Mouse (Mus musculus) adrenal gland, adult 2 months (tissue): ENCODE measurements around the gene Dnajc4. TPM values are rescaled to one million over a fixed set of nuclear protein-coding genes. Genes with fewer than 3 reads are reported as not detected.

ENCODE experiments used
- DNase-seq: peaks from one replicate; pipeline ENCODE4 v3.0.0; 2021
- long read RNA-seq: library from polyadenylated mRNA; stranded (forward); transcript quantifications from one replicate; pipeline ENCODE4 v2.0.0, GENCODE M21; 2021
- polyA plus RNA-seq: library from polyadenylated mRNA; depleted of rRNA; stranded (reverse); fragments of >200 nt; gene quantifications from 2 replicates; pipeline ENCODE4 v1.2.3, GENCODE M21; 2012; rRNA removed
- total RNA-seq, 2 experiments: library from RNA; stranded (reverse); gene quantifications; 2 replicates each; pipeline ENCODE4 v1.2.3; 2021

Dnajc4 gene
- total RNA-seq = 10 to 100 TPM; 42.6 to 50.7 TPM
- polyA plus RNA-seq = 43.0 and 47.5 TPM in 2 replicates
- long read RNA-seq, transcript Dnajc4-201 (6 exons, 1,074 nt) = major isoform, 10 of 28 reads
- long read RNA-seq, partial matches to known transcripts = 2 of 28 reads
- long read RNA-seq, other reads (novel, unspliced or antisense) = 13 of 28 reads

DNA sequence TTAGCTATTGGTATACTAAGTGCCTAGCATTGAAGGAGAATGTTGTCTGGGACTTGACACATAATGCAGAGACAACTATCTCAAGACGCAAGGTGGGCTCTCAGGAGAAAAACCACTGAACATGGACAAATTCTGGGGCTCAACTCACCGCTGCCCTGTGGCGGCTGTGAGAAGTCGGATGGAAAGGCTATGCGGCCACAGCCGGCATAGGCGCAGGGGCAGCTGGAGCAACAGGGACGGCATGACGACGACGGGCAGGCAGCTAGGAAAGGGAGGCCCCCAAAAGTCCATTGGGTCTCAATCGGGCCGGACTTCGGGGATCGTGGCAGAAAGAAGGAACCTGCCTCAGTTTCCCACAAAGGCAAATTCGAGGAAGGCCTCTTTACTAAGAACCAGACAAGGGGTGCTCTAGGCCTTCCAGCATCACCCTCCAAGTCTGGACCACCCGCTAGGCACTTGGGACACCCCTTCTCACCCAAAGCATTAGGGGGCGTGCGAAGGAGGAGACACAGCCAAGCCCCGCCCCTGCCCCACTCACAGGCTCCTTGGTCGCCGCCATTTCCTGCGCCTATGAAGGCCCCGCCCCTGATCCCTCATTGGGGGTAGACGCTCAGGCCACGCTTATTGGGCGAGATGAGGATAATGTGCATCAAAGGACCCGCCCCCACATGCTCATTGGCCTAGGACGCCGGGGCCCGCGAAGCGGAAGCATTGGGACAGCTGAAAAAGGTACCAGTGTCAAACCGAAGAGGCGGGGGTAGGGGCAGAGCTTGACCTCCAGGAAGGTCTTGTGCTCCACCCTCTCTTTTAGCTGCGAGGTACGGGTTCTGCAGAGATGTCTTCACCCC is at the start of gene Dnajc4:
Gene Dnajc4, minus strand, starts transcription at position 562 of the 848 bp plus-strand sequence.
- peak; percentile 97 for DNase-seq

DNA sequence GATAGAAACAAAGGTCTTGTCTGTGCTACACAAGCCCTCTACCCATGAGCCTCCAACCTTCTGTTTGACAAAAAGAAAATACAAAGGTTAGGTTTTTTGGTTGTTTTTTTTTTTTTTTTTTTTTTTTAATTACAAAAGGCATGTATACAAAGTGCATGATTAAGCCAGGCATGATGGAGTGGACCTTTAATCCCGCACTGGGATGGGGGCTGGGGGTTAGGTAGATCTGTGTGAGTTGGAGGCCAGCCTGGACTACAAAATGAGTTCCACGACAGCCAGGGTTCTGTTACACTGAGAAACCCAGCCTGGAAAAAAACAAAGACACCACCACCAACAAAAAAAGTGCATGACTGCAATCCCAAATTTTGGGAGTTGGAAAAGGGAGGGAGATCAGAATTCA is 48.8 kb upstream of the Dnajc4 start:
- no peak for DNase-seq

DNA sequence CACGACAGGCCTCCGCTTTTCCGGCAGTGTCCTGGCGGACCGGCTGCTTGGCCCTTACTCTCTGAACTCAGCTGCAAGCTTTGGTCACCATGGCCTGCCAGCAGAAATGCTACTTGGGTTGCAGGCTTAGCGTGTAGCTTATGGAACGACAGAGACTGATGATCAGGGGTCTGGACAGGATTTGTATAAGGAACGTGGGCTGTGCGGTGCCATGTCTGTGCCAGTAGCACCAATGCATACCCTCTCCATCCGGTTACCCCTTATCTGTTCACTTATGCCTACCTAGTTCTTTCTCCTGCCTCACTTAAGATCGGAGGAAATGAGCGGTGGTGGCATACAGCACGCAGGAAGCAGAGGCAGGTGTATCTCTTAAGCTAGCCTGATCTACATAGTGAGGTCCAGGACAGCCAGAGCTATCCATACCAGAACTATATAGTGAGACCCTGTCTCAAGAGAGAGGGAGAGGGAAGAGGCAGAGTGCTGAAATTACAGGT is 48.3 kb upstream of the Dnajc4 start:
- DNase-seq = no peak

DNA sequence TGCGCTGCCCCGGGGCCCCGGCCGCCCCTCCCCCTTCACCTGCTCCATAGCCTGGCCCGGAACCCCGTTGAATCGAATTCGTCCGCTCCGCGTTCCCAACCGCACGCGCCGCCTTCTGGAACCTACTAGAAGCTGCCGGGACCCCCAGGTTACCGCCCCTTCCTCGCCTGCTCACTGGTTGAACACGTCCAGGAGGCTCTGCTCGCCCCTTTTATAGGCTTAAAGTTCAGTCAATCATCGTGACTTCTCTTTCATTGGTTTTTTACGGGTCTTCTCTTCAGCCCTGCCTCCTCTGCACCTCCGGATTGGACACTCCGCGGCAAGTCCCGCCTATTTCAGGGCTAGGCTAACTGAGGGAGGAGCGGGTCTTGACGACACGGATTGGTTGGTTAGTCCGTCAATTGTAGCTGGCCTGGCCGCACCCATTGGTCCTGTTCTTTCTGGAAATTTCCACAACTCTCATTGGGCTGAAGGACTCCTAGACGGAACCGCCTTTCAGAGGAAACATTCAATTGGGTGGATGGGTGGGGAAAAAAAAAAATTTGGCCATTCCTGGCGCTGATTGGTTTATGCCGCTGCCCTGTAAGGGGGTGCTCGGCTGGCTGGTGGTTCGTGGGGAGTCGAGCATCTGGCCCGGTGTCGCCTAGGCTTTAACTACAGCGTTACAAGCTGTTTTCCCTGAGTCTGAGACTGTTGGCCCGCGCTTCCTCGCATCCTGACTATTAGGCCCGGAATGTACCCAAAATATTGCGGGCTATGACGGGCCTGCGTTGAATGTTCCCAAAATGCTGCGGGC is 47.7 kb upstream of the Dnajc4 start, which contains the start of gene Stip1:
Gene Stip1, minus strand, starts transcription at position 127 of the 796 bp plus-strand sequence.
- DNase-seq = peak; percentile 100

DNA sequence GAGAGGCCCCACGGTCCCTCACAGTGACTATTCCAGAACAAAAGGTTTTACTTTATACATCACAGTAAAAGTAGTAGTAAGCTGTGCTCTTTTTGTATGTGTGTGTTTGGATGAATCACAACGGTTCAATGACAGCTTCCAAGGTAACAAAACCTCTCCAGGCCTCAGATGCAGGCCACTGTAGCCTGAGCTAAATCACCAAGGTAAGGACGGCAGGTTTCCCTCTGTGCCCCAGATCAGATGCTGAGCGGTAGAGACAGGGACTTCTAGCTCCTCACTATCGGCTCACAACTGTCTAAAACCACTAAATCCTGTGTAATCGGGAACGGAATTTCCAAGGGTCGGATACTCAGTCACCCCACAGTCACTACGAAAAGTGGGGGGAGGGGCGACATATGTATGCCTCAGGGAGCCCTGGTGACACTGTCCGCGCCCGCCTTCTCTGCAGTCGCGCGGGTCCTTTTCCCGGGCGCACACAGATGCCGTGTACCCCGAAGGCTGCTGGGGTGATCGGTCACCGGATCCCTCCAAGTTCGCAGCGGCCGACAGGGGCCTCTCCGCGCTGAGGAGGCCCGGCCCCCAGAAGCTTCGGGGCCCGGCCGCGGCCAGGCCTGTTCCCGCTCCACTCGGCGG is 46.8 kb upstream of the Dnajc4 start:
- DNase-seq = peak; percentile 77

DNA sequence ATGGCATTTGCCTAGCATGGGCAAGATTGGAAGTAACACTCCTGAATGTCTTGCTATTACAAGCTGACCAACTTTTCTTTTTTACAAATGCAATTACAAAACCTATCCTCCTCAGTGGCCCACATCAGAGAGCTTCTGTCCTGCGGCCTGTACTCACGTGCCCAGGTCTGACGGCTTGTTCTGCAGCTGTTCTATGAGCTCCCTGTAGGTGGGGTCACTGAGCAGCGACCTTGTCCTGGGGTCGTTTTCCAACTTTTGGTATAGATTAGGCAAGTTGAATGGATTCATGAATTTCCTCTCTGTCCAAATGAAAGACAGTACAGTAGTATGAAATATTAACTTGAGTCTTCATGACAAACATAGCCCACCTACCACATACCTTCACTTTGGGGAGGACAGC is 41.6 kb upstream of the Dnajc4 start:
- DNase-seq = no peak

DNA sequence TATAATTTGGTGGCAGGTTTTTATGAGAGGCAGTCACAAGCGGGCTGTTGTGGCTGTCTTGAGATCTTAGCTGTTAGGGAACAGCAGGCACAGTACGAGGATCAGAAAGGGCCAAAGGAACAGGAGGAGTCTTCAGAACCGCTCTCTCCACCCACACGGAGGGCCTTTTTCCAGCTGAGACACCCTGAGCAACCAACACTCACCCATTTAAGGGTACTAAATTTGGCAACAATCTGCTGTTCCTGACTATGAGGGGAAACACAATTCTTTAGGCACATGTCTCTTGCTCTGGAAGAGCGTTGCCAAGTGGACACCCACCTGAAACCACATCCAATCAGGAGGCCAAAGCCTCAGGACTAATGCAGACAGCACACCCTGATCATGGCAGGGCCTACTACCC is 37.2 kb upstream of the Dnajc4 start:
- DNase-seq = no peak

DNA sequence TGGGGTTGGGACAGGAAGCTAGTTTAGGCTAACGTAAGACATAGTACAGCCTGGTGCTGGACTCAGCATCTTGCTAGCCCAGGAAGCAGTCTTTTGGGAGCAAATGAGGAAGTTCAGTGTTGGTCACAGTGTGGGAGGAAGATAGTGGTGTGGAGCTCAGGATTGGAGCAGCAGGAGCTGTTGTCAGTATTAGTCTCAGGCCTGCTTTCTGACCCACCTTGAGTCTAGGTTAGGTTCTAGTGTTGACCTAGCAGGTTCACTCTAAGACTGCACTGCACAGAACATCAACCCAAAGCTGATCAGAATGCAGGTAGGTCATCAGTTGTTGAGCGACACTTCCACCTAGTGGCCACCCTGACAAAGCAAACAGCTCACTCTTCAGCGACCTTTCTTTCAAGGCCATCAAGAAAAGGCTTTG is 27.9 kb upstream of the Dnajc4 start:
- DNase-seq = peak; percentile 77

DNA sequence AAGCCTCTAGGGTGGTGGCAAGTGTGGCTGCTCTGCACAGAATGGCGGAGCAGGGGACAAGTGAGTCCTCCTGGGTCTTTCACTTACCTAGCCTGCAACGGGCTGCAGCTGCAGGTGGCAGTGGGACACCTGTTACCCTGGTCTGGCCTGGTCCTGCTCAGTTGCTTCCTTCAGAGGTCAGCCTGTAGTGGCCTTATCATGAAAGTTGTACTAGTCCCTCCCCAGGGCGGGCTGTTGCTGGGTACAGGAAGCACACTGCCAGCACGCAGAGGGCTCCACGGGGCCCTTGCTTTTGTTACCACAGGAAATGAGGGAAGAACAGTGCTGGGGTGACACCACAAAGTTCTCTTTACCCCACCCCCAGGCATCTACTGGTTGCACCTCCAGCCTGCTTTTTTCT is 26.8 kb upstream of the Dnajc4 start, which contains the start of gene Fermt3:
Gene Fermt3, minus strand, starts transcription at position 279 of the 400 bp plus-strand sequence.
- DNase-seq = peak; percentile 44

DNA sequence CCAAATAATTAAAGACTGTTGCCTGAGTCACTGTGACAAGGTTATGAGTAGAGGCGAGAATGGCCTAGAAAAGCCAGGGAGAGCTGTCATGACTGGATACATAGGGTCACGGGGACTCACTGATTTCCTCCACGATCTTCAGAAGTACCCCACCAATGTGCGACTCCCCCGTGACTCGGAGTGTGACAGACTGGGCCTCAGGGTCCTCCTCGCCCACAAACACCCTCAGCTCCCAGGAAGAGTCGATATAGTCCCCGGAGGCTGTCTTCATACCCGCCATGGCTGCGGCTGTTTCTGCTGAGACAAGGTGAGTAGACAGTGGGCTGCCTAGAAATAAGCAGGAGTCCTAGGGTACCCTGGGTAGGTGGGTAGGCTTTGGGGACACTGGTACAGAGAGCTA is 26.2 kb upstream of the Dnajc4 start:
- DNase-seq = no peak

DNA sequence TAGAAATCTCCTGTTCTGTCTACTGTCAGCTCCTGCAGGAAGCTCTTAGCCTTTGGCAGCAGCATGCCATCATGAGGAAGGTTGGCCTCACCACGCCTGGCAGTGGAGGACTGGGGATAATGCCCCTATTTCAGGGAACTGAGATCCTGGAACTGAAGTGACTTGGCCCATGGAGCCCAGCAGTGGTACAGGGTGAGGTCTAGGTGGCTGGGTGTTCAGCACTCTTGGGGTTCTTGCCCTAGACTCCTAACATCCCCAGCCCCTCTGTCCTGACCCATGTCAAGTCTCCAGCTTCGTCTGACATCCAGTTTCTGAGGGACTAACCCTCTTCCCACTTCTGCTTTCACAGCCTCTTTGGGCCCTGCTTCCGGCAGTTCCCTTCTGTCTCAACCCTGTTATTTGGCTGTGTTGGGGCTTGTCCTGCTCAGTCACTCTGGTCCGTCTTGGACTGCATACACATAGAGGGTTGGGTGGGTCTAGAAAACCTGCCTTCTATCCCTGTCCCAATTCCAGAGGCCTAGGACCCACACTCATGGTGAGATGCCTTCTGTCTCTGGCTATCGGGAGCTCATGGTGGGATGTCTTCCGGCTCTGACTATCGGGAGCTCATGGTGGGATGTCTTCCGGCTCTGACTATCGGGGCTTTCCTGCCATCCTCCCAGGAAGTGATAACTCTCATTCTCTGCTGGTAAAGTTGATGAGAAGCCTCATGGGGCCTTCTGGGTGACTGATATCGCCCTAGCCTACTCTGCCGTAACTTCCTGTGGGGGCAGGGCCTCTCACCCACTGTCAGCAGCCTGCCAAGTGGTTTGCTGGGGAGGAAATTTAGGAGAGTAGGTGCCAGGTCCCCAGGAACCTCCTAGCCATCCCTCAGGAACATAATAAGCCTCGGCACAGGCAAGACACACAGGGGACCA is 25.4 kb upstream of the Dnajc4 start:
- no peak for DNase-seq

DNA sequence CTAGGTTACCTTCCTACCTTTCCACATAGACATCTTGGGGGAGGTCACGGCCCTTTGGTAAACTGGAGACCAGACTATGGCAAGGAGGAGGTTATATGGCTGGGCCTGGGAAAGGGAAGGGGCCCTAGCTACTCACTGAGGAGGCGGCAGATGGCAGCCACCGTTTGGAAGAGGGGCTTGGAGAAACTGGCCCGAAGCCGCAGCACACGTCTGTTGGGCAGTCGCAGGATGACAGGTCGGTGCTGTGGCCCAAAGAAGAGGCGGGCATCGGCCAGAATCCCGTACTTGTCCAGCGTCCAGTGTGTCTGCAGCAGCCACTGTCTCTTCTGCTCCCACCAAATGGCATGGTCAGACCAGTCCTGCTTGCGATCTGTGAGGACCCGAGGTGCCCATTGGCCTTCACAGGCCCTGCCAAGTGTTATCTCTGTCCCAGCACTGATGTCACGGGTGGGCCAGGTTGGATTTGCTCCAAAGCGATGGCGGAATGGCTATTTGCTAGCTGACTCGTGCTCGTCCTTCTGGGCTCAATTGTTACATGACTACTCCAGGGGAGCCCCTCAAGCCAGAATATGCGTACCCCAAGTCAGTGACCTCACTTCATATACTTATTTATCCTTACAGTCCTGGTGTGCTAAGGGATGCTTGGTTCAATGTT is 22.2 kb upstream of the Dnajc4 start:
- no peak for DNase-seq

DNA sequence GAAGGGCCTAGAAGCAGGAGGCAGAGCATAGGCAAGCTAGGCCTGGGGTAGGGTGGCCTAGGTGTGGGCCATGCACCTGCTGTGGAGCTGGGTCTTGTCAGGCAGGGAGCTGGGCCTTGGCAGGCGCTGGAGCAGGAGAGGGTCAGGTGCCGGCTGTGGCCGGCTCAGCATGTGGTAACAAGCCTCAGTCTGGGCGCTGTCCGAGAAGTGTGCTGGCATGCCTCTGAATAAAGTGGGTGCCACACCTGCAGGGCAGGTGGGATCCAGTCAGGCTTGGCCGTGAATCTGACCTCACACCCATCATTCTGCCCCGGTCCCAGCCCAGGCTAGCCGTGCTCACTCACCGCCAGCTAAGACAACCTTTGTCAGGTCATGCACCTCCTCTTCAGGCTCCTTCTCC is 21.6 kb upstream of the Dnajc4 start:
- DNase-seq = no peak

DNA sequence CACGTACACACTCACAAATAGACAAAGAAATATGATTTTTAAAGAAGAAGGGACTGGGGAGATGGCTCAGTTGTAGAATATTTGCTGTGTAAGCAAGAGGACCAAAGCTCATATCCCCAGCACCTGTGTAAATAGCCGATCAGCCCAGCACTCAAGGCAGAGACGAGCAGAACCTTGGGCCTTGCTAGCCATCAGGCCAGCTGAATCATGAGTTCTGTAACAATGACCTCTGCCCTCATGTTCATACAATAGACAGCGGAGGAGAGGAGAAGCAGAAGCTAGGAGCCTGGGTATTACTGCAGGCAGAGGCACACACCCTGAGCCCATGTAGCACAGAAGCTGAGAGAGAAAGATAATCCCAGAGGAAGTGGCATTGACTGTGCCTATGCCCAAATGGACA is 20.1 kb upstream of the Dnajc4 start:
- DNase-seq = peak; percentile 20

DNA sequence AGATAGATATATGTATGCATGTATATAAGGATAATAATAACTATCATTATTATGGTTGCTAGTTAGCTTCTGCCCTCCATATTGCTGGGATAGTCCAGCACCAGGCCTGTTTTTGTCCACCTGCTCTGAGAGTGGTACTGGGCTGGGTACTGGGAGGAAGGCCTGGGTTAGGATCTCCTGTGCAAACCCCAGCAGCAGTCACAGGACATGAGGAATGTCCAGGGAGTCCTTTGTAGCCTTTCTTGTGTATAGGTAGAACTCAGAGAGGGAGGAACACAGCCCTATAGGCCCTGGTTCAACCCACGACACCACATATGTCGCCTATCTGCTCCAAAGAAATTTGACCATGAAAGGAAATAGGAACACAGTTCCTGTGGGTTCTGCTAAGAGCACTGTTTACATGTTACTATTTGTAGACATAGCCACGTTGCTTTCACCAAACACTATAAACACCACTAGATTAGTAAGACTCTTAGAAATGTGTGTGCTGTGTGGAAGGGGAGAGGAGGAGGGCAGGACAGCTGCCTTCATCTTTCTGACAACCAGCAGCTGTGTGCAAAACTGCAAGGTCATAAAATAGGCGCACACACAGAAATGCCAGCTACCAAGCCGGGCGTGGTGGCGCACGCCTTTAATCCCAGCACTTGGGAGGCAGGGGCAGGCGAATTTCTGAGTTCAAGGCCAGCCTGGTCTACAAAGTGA is 14.7 kb upstream of the Dnajc4 start:
- DNase-seq = no peak

DNA sequence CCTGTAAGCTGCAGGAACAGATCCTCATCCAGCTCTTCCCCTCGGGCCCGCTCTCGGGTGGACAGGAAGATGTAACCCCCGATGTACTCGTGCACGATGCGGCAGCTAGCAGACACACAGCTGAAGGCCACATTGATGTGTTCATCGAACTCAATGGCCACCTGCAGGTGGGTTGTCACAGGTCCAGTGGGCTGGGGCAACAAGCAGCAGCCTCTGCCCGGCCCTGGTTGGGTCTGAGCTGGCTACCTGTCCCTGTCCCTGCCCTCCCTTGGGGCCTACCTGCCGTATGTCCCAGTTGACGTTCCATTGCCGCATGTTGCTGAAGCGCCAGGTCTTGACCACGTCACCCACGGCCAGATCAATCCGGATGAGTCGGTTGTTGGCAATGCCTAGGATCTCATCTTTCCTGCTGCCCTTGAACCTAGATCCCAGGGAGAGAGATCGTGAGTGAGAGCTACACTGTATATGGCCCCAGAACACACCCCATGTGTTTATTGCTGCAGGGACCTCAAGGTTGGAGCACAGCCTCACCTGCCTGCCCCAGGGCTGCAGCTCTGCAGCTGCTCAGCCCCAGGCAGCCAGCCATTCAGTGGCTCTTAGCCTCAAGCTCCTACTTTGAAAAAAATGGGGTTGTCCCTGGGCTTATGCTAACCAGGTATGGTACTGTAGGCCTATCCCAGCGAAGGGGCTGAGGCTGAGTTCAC is 7.1 kb upstream of the Dnajc4 start:
- no peak for DNase-seq

DNA sequence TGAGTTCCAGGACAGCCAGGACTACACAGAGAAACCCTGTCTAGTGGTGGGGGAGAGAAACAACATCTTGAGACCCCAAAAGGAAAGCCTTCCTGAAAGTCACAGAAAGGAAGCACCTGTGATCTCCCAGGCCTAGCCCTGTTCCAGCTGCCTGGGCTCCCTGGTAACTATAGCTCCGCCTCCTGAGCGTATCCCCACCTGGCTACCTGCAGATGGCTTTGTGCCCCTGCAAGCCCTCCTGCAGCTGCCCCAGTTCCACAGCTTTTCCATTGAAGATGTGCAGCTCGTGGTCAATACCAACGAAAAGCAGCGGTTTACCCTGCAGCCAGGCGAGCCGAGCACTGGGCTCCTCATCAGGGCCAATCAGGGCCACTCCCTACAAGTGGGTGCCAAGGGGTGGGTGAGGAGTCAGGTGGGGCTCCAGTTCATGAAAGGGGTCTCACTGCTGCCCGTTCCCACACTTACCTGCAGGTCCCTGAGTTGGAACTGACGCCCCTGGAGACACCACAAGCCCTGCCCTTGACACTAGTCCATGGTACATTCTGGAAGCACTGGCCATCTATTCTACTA is 5.4 kb upstream of the Dnajc4 start:
- peak; percentile 4 for DNase-seq

DNA sequence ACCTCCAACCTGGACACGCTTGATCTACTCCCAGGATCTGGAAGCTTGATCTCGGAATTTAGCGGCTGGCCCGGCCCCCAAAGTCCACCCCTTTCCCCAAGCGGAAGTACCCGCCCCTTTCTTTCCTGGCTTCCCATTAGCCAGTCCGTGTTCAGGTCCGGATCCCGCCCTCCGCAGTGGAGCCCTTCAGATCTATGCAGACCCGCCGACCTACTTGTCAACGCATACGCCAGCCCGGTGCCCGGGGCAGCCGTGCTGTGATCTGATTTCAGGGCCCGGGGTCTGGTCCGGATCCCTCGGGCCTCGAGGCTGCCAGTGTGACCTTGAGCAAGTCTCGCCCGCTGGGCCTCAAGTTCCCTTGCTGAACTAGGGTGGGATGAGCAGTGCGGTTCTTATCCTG is 3.6 kb upstream of the Dnajc4 start, which contains the start of the genes Nudt22 and Trpt1:
Gene Nudt22, minus strand, starts transcription at position 112 of the 400 bp plus-strand sequence.
Gene Trpt1, plus strand, starts transcription at position 126 of the 400 bp plus-strand sequence.
- DNase-seq = peak; percentile 95
